Mouse (Mus musculus) embryo, embryonic 9.5 days (tissue): ENCODE data around the gene Amn1.
"Not testable (repeated sequence)": the region's sequence is repeated elsewhere in the genome, so short reads cannot be mapped to it uniquely, and the experiment has no call there.

ENCODE experiments used
- DNase-seq: peaks from one replicate; pipeline ENCODE4 v3.0.0-alpha.2; 2017; ENCODE audit errors: extremely low spot score

The Amn1 gene

GRCm38 (mm10) chr6:149188041-149188924, at the start of gene Amn1:
Gene Amn1 (minus strand): TSS chr6:149188712.
- peak; percentile 95 for DNase-seq

DNA sequence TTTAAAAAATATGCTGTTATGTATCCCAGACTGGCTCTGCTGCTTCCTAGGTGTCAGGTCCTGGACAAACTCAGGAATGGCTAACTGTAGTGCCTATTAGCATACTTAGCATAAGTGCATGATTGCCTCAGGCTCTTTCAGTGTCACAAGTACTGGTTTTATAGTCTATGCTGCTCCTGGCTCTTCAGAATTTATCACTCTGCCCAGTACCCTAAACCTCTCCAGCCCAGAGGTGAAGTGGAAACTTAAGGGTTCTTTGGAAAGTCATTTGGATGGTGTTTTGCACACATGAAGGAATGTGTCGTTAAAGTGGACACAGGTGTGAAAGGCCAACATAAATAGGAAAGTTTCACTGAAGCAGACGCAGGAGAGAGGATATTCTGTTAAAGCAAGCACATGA, 48.3 kb upstream of the Amn1 start:
- no peak for DNase-seq

DNA sequence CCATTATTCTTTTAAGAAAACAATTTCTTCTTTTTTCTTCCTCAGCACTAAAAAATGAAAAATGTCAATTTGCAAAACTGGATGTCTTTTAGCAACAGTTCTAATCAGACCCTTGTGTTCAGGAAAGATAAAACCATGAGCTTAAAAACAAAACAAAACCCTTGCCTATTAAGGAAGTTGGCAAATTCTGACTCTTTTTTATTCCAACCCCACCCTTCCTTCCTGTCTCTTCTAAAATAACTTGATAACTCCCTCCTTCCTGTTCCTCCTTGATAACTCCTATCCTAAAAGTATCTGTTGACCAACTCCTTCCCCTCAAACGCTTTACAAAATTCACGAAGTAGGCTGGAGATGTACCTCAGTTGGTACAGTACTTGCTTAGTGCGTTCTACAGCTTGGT, 45.4 kb upstream of the Amn1 start:
- no peak for DNase-seq

DNA sequence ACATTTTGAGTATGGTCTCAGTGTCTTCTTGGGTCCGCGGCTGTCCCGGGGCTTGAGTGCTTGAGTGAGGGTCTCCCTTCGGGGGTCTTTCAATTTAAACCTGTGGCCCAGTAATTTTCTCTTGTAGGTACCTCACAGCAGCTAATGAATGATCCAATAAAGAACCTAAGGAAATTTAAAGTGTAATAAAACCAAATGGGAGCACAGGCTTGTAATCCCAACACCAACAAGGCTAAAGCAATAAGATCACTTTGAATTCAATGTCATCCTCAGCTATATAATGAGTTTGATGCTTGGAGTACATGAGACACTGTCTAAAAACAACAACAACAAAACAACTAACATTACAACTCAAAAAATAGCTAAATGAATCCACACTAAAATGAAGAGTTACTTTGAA, 36.2 kb upstream of the Amn1 start:
- no peak for DNase-seq

- DNase-seq: no peak
Measured at GRCm38 (mm10) chr6:149221296-149221695, 32.8 kb upstream of the Amn1 start.

GRCm38 (mm10) chr6:149198572-149198971, 10.1 kb upstream of the Amn1 start:
- DNase-seq: no peak

DNA sequence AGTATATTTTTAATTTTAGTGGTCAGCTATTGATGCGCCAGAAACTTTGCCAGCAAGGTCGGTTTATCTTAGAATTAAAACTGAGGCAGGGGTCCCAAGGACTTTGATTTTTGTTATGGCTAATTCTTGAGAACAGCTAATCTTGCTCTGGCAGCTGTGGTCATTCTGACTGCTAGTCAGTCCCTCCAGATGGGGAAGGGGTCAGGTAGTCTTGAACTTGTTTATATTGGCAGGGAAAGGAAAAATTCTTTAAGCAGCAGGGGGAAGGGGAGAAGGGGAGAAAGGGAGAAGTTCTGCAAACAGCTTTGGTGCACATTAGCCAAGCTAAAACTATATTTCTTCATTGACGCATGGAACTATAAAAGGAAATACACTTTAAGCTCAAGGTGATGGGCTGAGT, 8.6 kb upstream of the Amn1 start:
- no peak for DNase-seq

GRCm38 (mm10) chr6:149193276-149193905, 4.9 kb upstream of the Amn1 start:
- no peak for DNase-seq

GRCm38 (mm10) chr6:149191951-149192350, 3.4 kb upstream of the Amn1 start:
- DNase-seq: not testable (repeated sequence)

- no peak for DNase-seq
Measured at GRCm38 (mm10) chr6:149189340-149189922, 919 bp upstream of the Amn1 start.

DNA sequence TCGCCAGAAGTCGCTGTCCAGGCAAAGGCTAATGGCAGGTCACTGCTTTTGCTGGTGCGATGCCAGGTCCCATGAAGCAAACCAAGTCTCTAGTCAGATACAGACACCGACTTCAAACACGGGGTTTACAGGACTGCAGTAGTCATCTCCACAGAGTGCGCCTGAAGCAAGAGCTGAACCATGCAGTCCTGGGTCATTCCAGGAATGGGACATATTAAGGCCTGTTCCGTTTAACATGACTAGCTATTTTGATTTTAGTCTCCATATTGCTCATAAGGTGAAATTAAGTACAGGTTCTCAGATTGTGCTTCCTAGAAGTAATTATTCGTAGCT, 379 bp upstream of the Amn1 start:
- DNase-seq: no peak

GRCm38 (mm10) chr6:149187371-149187770, 1.1 kb downstream of the Amn1 start:
- DNase-seq: no peak

- no peak for DNase-seq
Measured at GRCm38 (mm10) chr6:149184007-149184406, 4.5 kb downstream of the Amn1 start.

GRCm38 (mm10) chr6:149179064-149179463, 9.4 kb downstream of the Amn1 start:
- no peak for DNase-seq

- DNase-seq: no peak
Measured at GRCm38 (mm10) chr6:149174932-149175570, 13.5 kb downstream of the Amn1 start.

- no peak for DNase-seq
Measured at GRCm38 (mm10) chr6:149173831-149174625, 14.5 kb downstream of the Amn1 start.

- not testable (repeated sequence) for DNase-seq
Measured at GRCm38 (mm10) chr6:149169965-149170364, 18.5 kb downstream of the Amn1 start.

GRCm38 (mm10) chr6:149168436-149168835, 20.1 kb downstream of the Amn1 start:
- no peak for DNase-seq

GRCm38 (mm10) chr6:149167672-149168071, 20.8 kb downstream of the Amn1 start:
- DNase-seq: no peak

GRCm38 (mm10) chr6:149167038-149167437, 21.5 kb downstream of the Amn1 start:
- DNase-seq: not testable (repeated sequence)

GRCm38 (mm10) chr6:149155031-149155841, 33.3 kb downstream of the Amn1 start:
- no peak for DNase-seq
